Mouse (Mus musculus) urinary bladder, adult 18-20 months (tissue): ENCODE measurements at regions not wholly inside any gene's neighbourhood (a gene's known extent, or its start where the extent isn't known, plus 50 kb on each side); places are given as distances from the start of the nearest gene placed in this dataset.

Experiments used
- DNase-seq, 2 experiments: peaks; one replicate each; pipeline ENCODE4 v3.0.0; 2022; ENCODE audit warnings: low spot score in 2 of 2, mixed read lengths in 2 of 2

DNA sequence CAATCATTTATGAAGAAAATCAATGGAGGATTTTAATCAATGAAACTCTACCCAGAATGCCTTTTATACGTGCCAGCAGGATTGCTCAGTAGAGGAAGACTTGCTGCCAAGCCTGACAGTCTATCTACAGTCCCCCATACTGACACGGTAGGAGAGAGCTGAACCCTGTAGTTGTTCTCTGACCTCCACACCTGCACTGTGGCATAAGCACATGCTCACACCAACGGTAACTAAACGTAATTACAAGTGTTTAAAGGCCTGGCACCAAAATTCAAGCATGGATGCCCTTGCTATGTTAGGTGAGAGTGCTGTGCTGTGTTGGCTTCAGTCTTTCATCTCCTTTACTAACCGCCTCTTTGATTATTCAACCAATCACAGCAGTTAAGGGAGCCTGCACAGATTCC, 190.8 kb downstream of the Pfkfb3 start:
- DNase-seq: no peak

GRCm38 (mm10) chr2:11362205-11362994, 190.5 kb downstream of the Prkcq start:
- no peak for DNase-seq

DNA sequence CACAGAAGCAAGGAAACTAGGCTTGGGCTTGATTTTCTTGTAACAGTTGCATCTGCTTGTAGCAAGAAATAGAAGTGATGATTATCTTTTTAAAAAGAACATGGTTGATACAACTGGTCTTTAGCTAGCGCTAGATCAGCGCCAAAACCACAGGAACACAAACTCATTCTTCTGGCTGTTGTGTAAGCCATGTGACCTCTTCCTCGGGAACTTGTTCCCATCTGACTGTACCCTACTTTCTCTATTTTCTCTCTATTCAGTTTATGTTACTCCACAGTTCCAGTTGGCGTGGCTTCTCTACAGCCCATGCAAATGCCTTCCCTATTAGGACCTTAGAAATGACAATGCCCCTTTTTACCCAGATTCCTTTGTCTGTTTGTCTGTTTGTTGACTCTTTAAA, 187.4 kb downstream of the Prkcq start:
- no peak for DNase-seq

DNA sequence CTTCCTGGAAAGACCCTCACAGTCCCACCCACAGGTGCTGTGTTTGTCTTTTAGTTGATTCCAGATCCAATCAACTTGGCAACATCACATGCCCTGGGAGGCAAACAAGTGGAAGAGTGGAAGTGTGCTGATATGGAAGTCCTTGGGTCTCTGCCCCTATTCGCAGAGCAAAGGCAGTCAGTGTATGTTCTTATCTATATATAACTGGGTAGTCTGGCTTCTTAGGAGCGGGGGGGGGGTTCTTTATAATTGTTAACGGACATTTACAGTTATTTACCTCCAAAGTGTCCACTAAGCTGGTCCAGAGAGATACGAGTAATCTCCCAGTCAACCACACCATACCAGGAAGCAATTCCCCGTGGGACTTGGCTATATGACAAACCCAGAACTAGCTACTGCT, 184.8 kb downstream of the Prkcq start:
- DNase-seq: no peak

GRCm38 (mm10) chr2:11355594-11355993, 183.7 kb downstream of the Prkcq start:
- DNase-seq: no peak
